Mouse (Mus musculus): ENCODE results near the gene Cd70.
A peak's percentile ranks its signal among the peaks of the same experiment; 100 is the strongest.
"Not testable (repeated sequence)": the region's sequence is repeated elsewhere in the genome, so short reads cannot be mapped to it uniquely, and the experiment has no call there.

Gene Cd70

GRCm38 (mm10) chr17:57134693-57135092 is 14.9 kb downstream of the Cd70 start:
- no peak for DNase-seq (ENCODE audit: low spot score)

GRCm38 (mm10) chr17:57134021-57134420 is 15.6 kb downstream of the Cd70 start:
- DNase-seq (ENCODE audit: low spot score), result not testable (repeated sequence)

DNA sequence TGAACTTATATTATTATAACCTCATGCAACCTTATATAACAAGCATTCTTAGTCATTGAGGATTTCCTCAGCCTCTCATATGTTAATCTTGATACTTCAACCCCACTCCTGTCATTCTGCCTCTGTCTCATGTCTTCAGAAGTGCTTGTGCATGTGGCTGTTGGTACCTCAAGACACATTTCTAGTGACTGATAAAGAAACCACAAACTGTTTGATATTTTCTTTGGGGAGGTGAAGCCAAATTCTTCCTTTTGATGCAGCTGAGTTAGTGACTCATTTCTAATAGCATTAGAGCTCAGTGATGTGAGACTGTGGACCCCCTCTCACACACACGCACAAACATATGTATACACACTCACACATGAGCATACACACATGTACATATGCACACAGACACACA is 17.8 kb downstream of the Cd70 start:
- no peak for DNase-seq (ENCODE audit: low spot score)

DNA sequence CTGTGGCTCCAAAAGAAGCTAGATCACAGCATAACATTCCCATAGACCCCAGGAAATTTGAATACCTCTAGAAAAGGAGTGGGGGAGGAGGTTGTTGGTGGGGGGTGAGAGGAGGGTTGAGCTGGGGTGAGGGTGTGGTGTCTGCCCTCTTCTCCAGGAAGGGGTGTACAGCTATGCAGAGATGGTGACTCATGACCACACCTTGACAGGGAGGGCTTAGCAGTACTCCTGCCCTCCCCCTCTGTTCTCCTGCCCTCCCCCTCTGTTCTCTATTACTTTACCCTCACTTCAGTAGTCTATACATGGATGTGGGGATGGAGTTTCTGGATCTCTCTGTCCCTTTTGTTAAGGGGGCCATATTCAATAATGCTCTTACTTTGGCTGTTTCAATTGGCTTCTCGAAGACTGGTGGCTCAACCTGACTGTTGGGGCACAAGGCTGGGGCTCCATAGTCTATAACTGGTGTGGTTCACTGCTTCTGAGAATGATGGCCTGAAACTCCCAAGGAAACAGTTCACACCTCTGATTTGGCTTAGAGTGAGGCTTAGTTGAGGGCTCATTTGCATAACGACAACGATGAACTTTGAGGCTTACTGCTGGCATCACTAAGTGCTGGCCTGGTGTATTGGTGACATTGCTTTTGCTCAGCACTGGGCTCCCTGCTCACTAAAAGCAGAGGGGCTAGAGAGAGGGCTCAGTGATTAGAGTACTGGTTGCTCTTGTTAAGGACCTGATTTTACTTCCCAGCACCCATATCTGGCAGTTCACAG is 23.5 kb downstream of the Cd70 start:
- DNase-seq (ENCODE audit: low spot score), result no peak

- no peak for DNase-seq (ENCODE audit: low spot score)
These were observed 24.8 kb downstream of the Cd70 start for GRCm38 (mm10) chr17:57124792-57125191.

GRCm38 (mm10) chr17:57123192-57124118 is 26.1 kb downstream of the Cd70 start:
- DNase-seq (ENCODE audit: low spot score), result no peak

DNA sequence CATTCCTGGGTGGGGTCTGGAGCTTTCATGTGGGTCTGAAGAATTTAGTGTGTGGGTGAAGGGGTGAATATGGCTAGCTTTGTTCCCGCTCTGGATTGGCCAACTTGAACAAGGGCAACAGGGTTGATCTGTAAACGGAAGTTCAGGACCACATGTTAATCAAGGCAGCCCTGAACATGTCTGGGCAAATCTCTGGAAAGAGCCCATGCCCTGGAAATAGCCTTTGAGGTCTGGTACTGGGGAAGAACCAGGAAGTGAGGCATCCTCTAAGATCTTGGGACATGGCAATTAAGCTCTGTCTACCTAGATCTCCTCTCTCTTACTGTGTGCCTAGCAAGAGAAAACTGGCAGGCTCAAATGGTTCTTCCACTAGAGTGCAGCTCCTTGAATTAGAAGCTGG is 27.7 kb downstream of the Cd70 start:
- no peak for DNase-seq (ENCODE audit: low spot score)

DNA sequence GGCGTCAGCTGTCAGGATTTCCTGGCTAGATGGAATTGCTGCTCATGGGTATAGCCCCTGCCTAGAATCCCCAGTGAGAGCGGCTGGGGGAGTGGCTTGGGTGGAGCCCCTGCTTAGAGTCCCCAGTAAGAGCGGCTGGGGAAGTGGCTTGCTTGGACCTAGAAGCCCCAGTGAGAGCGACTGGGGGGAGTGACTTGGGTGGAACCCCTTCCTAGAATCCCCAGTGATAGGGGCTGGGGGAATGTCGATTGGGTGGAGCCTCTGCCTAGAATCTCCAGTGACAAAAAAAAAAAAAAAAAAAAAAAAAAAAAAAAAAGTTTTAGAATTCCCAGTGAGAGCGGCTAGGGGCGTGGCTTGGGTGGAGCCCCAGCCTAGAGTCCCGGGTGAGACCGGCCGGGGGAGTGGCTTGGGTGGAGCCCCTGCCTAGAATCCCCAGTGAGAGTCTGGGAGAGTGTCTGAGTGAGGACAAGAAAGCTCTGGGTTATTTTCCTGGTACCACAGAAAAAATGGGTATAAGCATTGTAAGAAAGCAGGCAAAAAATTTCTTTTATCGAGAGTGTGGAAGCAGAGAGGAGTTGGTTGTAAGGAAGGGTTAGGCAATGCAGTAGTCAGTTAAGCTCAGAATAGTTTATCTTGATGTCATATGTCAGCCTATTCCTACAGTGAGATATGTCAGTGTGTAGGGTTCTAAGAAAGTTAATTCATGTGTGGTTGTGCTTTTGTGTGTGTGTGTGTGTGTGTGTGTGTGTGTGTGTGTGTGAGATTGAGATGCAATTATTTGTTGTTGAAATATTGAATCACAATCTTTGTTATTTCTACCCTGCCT is 30.8 kb downstream of the Cd70 start:
- DNase-seq (ENCODE audit: low spot score), result no peak

DNA sequence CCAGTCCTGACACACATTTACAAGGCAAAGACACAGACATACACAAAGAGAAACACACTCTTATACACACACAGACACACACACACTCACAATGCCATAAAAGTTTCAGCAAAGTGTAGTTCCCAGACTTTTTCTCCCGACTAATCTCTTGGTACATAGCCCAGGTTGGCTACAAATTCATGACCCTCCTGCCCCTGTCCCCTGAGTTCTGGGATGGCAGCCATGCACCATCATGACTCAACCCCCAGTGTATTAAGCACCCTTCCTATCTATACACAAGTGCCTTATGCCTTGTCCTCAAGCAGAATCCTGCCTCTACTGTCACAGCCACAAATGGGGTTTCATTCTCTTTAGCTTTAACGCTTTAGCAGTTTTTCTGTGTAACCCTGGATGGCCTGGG is 32.8 kb downstream of the Cd70 start:
- peak; percentile 59 for DNase-seq (ENCODE audit: low spot score)

- no peak for DNase-seq (ENCODE audit: low spot score)
These were observed 36.7 kb downstream of the Cd70 start for GRCm38 (mm10) chr17:57112768-57113474.

- no peak for DNase-seq (ENCODE audit: low spot score)
These were observed 39.6 kb downstream of the Cd70 start for GRCm38 (mm10) chr17:57110005-57110404.

GRCm38 (mm10) chr17:57108666-57109171 is 40.9 kb downstream of the Cd70 start:
- DNase-seq (ENCODE audit: low spot score), result no peak

GRCm38 (mm10) chr17:57108040-57108665 is 41.4 kb downstream of the Cd70 start:
- no peak for DNase-seq (ENCODE audit: low spot score)

- DNase-seq (ENCODE audit: low spot score), result no peak
These were observed 42.5 kb downstream of the Cd70 start for GRCm38 (mm10) chr17:57107064-57107463.

DNA sequence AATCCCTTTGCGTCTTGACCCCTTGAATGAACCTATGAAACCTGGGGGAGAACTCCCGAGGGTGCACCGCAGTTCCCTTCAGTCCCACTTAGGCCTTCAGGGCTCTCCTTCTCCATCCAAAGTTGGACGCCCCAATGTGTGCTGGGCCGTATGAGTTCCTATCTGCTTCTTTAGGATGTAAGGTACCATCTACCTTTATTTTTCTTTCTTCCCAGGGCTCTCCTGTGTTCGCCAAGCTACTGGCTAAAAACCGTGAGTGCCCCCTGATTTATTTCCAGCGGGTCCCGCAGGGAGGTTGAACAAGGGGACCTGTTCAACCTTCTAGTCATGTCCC is 43.6 kb downstream of the Cd70 start:
- DNase-seq (ENCODE audit: low spot score), result no peak

GRCm38 (mm10) chr17:57105181-57106034 is 44.2 kb downstream of the Cd70 start, which contains the start of gene Tnfsf9:
Tnfsf9 (plus strand) TSS chr17:57105325.
- no peak for DNase-seq (ENCODE audit: low spot score)

DNA sequence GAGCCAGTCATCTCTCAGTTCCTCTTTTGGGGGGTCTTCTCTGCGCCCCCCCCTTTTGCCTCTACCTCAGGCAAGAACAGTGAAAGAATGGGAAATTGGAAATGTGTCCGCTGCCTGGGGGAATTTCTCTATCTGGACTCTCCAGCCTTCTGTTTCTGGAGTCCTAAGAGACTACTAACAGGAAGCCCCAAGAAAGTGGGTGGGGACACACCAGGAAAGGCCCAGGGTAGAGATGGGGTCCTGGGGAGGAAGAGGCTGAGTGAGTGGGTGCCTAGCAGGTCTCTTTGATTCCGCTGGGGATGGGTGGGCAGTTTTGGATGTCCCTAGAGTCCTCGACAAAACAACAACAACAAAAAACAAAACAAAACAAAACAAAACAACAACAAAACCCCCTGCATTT is 45.1 kb downstream of the Cd70 start:
- DNase-seq (ENCODE audit: low spot score), result no peak

GRCm38 (mm10) chr17:57102276-57102675 is 47.3 kb downstream of the Cd70 start:
- DNase-seq (ENCODE audit: low spot score), result peak; percentile 47

DNA sequence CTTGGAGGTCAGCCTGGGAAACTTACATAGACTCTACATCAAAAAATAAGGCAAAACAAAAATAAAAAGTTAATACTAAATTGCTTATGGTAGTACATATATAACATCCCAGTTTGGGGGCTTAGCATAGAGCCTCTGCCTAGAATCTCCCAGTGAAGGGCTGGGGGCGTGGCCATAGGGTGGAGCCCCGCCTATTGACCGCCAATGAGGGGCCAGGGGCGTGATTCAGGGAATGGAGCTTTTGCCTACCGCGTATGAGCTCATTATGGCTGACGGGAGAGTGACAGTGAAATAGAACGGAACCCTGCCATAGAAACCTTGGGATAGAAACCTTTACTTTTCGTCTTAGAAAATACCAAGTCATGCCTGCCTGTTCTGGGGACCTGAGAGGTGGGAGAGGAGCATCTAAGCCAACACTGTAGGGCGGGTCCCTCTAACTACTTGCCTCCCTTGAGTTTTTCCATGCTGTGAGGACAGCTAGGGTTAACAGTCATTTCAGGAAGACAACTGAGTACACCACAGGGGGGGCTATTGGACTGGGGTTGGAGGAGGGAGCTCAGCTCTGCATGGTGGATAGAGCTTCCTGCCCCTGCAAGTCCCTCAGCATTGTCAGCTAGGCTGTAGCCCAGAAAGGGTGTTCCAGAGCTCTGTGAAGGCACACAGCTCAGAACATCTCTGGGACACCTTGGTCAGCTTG is 49.8 kb downstream of the Cd70 start:
- no peak for DNase-seq (ENCODE audit: low spot score)

Measured in adipocyte (in vitro differentiated cells).